8 mouse cellular contexts compared by ENCODE assay signal in the genomic region with DNA sequence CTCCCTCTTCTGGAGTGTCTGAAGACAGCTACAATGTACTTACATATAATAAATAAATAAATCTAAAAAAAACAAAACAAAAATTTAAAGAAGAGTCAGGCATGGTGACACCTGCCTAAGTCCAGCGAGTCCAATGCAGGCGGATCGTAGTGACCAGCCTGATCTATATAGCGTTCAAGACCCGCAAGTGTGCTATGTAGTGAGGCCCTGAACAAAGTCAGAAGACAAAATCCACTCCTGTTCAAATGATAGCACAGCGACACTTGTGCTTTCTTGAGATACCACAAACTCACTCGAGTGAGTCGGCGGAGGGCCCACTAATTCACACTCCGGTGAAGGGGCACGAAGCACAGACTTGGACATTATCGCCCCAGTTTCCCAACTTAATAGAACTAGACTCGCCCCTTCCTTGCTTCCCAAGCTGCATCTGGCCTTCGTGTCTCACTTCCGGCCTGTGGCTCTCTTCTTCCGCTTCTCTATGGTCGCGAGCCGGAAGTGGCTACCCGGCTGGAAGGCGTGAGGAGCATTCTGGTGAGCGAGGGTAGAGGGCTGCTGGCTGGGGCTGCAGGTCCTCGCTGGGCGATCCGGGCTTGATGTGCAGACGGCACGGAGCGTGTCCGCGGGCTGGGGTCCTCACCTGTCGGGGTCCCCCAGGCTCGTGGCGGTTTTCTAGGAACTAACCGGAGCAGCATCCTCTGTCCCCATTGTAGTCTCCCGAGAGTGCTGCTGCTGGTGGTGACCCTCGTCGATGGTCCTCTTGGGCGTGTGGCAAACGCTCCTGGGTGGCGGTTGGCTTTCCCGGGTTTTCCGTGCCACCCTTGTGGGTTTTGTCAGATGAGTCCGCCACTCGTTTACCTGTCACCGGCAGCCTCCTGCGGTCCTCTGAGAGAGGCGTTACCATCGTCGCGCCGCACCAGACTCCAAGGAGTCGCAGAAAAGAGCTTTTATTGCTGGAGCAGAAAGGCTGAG. TPM values are rescaled to one million over a fixed set of nuclear protein-coding genes. Genes with fewer than 3 reads are reported as not detected.
DNase-seq lines count a peak whose midpoint lies in the region; ATAC-seq lines count a peak whose summit lies in the region.

A gene (plus strand): TSS at position 473 of the 969 bp plus-strand sequence.

- H3K36me3 ChIP-seq in forebrain, embryonic 11.5 days (ENCODE audit: control insufficient read depth, insufficient read depth, low read length), result peaks cover 5% of the 10 kb centered on the region
- peaks cover 3% of the 10 kb centered on the region; the same call in 1 of the 2 replicates for H3K36me3 ChIP-seq in heart, embryonic 16.5 days (ENCODE audit: control insufficient read depth, insufficient read depth)
- peaks cover 23% of the 10 kb centered on the region for H3K36me3 ChIP-seq in liver, embryonic 15.5 days (replicated peaks)
- H3K36me3 ChIP-seq in neural tube, embryonic 12.5 days, result peaks cover 48% of the 10 kb centered on the region

- no peaks in the 10 kb centered on the region for H3K9me3 ChIP-seq in forebrain, embryonic 11.5 days (ENCODE audit: control insufficient read depth, low read length)
- H3K9me3 ChIP-seq in heart, embryonic 16.5 days (replicated peaks; ENCODE audit: control insufficient read depth, low read length), result no peaks in the 10 kb centered on the region
- no peaks in the 10 kb centered on the region for H3K9me3 ChIP-seq in liver, embryonic 15.5 days (replicated peaks)
- no peaks in the 10 kb centered on the region for H3K9me3 ChIP-seq in neural tube, embryonic 12.5 days

- peak within 1 kb of the TSS; percentile 87 for H3K4me3 ChIP-seq in forebrain, embryonic 11.5 days (ENCODE audit: low read depth, low read length)
- peak within 1 kb of the TSS; percentile 94 for H3K4me3 ChIP-seq in heart, embryonic 16.5 days (ENCODE audit: low read length)
- peak within 1 kb of the TSS; percentile 92 for H3K4me3 ChIP-seq in liver, embryonic 15.5 days (replicated peaks)
- H3K4me3 ChIP-seq in neural tube, embryonic 12.5 days, result peak within 1 kb of the TSS; percentile 80

- peak; percentile 91 for ATAC-seq in forebrain, embryonic 11.5 days (replicated peaks; ENCODE audit: low FRiP score)
- ATAC-seq in heart, embryonic 16.5 days (replicated peaks; ENCODE audit: extremely low read depth, insufficient read depth, low FRiP score), result peak; percentile 83
- ATAC-seq in liver, embryonic 15.5 days (ENCODE audit: insufficient read depth), result peak; percentile 87
- peak; percentile 93 for ATAC-seq in neural tube, embryonic 12.5 days (ENCODE audit: low FRiP score, low read depth)

- peak; percentile 59 to 68 for DNase-seq in CD8-positive naive resting alpha-beta T cell, adult 2 months (ENCODE audit: low read depth in 2 of 2, low spot score in 2 of 2)
- peak; percentile 79 for DNase-seq in c-Kit-positive CD71-negative TER-119-negative erythroid progenitor cells, embryonic 14.5 days (ENCODE audit: low read depth)
- peak; percentile 84 for DNase-seq in forebrain, embryonic 11.5 days (ENCODE audit: low spot score)
- DNase-seq in kidney, postnatal 36 days, result peak; percentile 84 to 87
- peak; percentile 86 for DNase-seq in telencephalon, adult 2 months (ENCODE audit: low read depth, low spot score)

- WGBS in forebrain, embryonic 11.5 days, result 3% methylated on average over 52 of the region's 52 CpGs
- 3% methylated on average over 52 of the region's 52 CpGs for WGBS in heart, embryonic 16.5 days
- WGBS in liver, embryonic 15.5 days (ENCODE audit: insufficient replicate concordance), result 2% methylated on average over 52 of the region's 52 CpGs
- WGBS in neural tube, embryonic 12.5 days, result 3% methylated on average over 52 of the region's 52 CpGs

- peak within 1 kb of the TSS; percentile 87 for H3K9ac ChIP-seq in forebrain, embryonic 11.5 days (ENCODE audit: low read length)
- H3K9ac ChIP-seq in heart, embryonic 16.5 days (ENCODE audit: low read length), result peak within 1 kb of the TSS; percentile 90
- peak within 1 kb of the TSS; percentile 73 for H3K9ac ChIP-seq in liver, embryonic 15.5 days
- H3K9ac ChIP-seq in neural tube, embryonic 12.5 days, result peak within 1 kb of the TSS; percentile 83

- peak within 1 kb of the TSS; percentile 81 for H3K4me2 ChIP-seq in forebrain, embryonic 11.5 days (ENCODE audit: low read depth, low read length, severe bottlenecking)
- H3K4me2 ChIP-seq in heart, embryonic 16.5 days (ENCODE audit: low read depth, low read length), result peak within 1 kb of the TSS; percentile 99
- peak within 1 kb of the TSS; percentile 94 for H3K4me2 ChIP-seq in liver, embryonic 15.5 days
- H3K4me2 ChIP-seq in neural tube, embryonic 12.5 days (replicated peaks), result peak within 1 kb of the TSS; percentile 82

- H3K27me3 ChIP-seq in forebrain, embryonic 11.5 days (ENCODE audit: control insufficient read depth, insufficient read depth, low read length), result no peaks in the 10 kb centered on the region
- no peaks in the 10 kb centered on the region for H3K27me3 ChIP-seq in heart, embryonic 16.5 days (ENCODE audit: control insufficient read depth, insufficient read depth, low read length)
- no peaks in the 10 kb centered on the region for H3K27me3 ChIP-seq in liver, embryonic 15.5 days
- no peaks in the 10 kb centered on the region for H3K27me3 ChIP-seq in neural tube, embryonic 12.5 days (replicated peaks)

- H3K4me1 ChIP-seq in forebrain, embryonic 11.5 days (replicated peaks; ENCODE audit: control insufficient read depth, insufficient read depth, low read length), result no peaks in the 10 kb centered on the region
- H3K4me1 ChIP-seq in heart, embryonic 16.5 days (ENCODE audit: control insufficient read depth, insufficient read depth, low read length), result peaks cover 7% of the 10 kb centered on the region
- H3K4me1 ChIP-seq in liver, embryonic 15.5 days (replicated peaks), result peaks cover 11% of the 10 kb centered on the region
- H3K4me1 ChIP-seq in neural tube, embryonic 12.5 days, result peaks cover 5% of the 10 kb centered on the region; the same call in 1 of the 2 replicates

- H3K27ac ChIP-seq in forebrain, embryonic 11.5 days (ENCODE audit: low read depth, low read length), result peak within 1 kb of the TSS; percentile 64
- peak within 1 kb of the TSS; percentile 76 for H3K27ac ChIP-seq in heart, embryonic 16.5 days (ENCODE audit: low read length)
- peak within 1 kb of the TSS; percentile 79 for H3K27ac ChIP-seq in liver, embryonic 15.5 days (replicated peaks)
- peak within 1 kb of the TSS; percentile 46 for H3K27ac ChIP-seq in neural tube, embryonic 12.5 days

RNA-seq across cellular contexts. Expression of the gene that starts here (rescaled TPM):
- polyA plus RNA-seq in forebrain, embryonic 11.5 days (2014; fragmentation: Nextera tagmentation; extraction: Ambion mirVana), result 54.7 and 61.3 TPM in 2 replicates
- polyA plus RNA-seq in heart, embryonic 16.5 days (2015; fragmentation: Nextera tagmentation; extraction: Ambion mirVana), result 23.4 and 25.9 TPM in 2 replicates
- polyA plus RNA-seq in liver, embryonic 15.5 days (2015; fragmentation: Nextera tagmentation; extraction: Ambion mirVana), result 13.1 and 14.0 TPM in 2 replicates
- 51.1 and 53.6 TPM in 2 replicates for polyA plus RNA-seq in neural tube, embryonic 12.5 days (2016; fragmentation: Nextera tagmentation; extraction: Ambion mirVana)

Comparison
In these comparisons a context has a peak if more than half of its experiments do, and no peak if none do; other contexts are left out.
1. Peak in every context shown above with its lines: DNase-seq, ATAC-seq, H3K4me3 ChIP-seq and H3K27ac ChIP-seq.